Comparison of ENCODE assay signal across 11 mouse cellular contexts in the genomic region with DNA sequence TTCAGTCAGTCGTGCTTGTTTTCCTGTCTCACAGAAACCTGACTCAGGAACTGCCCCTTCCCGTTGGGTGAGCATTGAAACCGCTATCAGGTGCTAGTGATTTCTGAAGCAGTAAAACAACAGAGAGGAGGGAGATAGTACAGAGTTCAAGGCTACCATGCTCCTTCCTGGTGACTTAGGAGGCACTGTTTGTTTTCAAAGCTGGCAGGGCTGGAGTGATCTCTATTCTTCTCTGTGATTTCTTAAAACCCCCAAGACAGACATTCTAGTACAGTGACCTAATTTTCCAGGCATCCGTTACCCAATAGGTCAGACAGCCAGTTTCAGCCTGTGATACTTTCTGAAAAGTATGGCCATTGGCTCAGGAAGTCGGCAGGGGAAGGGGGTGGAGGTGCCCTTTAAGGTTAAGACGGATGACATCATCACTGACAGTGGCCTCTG. TPM values are rescaled to one million over a fixed set of nuclear protein-coding genes. Genes with fewer than 3 reads are reported as not detected.
A peak's percentile ranks its signal among the peaks of the same experiment; 100 is the strongest.
DNase-seq lines count a peak whose midpoint lies in the region; ATAC-seq and TF ChIP-seq lines count a peak whose summit lies in the region.
"Had no signal": no experiment of that assay in that cellular context is flagged by ENCODE, and none has a peak within 500 bp of the region (broad histone marks: within the 10 kb centered on the region; RNA-seq: fewer than 3 reads in every experiment).

No protein-coding gene starts in this region.

- peaks cover 13% of the 10 kb centered on the region for H3K4me1 ChIP-seq in heart, embryonic 13.5 days
- no peaks in the 10 kb centered on the region for H3K4me1 ChIP-seq in liver, postnatal 0 days (ENCODE audit: insufficient read depth)
- no peaks in the 10 kb centered on the region for H3K4me1 ChIP-seq in forebrain, embryonic 16.5 days (replicated peaks; ENCODE audit: control insufficient read depth, insufficient read depth, low read length)
- H3K4me1 ChIP-seq: forebrain, embryonic 15.5 days; midbrain, embryonic 13.5 days had no signal

- no peaks in the 10 kb centered on the region for H3K9me3 ChIP-seq in heart, embryonic 13.5 days
- no peaks in the 10 kb centered on the region for H3K9me3 ChIP-seq in liver, postnatal 0 days (ENCODE audit: low read length)
- no peaks in the 10 kb centered on the region for H3K9me3 ChIP-seq in forebrain, embryonic 16.5 days (ENCODE audit: control insufficient read depth, low read length)
- H3K9me3 ChIP-seq: forebrain, embryonic 15.5 days; midbrain, embryonic 13.5 days had no signal

- no peak overlapping the region for H3K9ac ChIP-seq in heart, embryonic 13.5 days
- H3K9ac ChIP-seq in liver, postnatal 0 days (replicated peaks), result no peak overlapping the region
- H3K9ac ChIP-seq in forebrain, embryonic 16.5 days (replicated peaks; ENCODE audit: low read depth, low read length), result no peak overlapping the region
- H3K9ac ChIP-seq: forebrain, embryonic 15.5 days; midbrain, embryonic 13.5 days had no signal

- 21% methylated on average over 6 of the region's 6 CpGs for WGBS in heart, embryonic 13.5 days
- 22% methylated on average over 6 of the region's 6 CpGs for WGBS in liver, postnatal 0 days (ENCODE audit: insufficient replicate concordance)
- 53% methylated on average over 6 of the region's 6 CpGs for WGBS in forebrain, embryonic 16.5 days

- no peak overlapping the region for H3K4me3 ChIP-seq in heart, embryonic 13.5 days
- H3K4me3 ChIP-seq in liver, postnatal 0 days (ENCODE audit: low read depth, low read length), result no peak overlapping the region
- H3K4me3 ChIP-seq in forebrain, embryonic 16.5 days (replicated peaks; ENCODE audit: low read length), result no peak overlapping the region
- H3K4me3 ChIP-seq: forebrain, embryonic 15.5 days; midbrain, embryonic 13.5 days had no signal

- H3K4me2 ChIP-seq in heart, embryonic 13.5 days, result peak overlapping the region; percentile 7; the same call in 1 of the 2 replicates
- no peak overlapping the region for H3K4me2 ChIP-seq in liver, postnatal 0 days (ENCODE audit: low read depth, low read length)
- H3K4me2 ChIP-seq in forebrain, embryonic 16.5 days (ENCODE audit: low read length), result no peak overlapping the region
- H3K4me2 ChIP-seq: forebrain, embryonic 15.5 days; midbrain, embryonic 13.5 days had no signal

- H3K27me3 ChIP-seq in heart, embryonic 13.5 days (replicated peaks), result no peaks in the 10 kb centered on the region
- H3K27me3 ChIP-seq in liver, postnatal 0 days (ENCODE audit: insufficient read depth, low read length), result no peaks in the 10 kb centered on the region
- no peaks in the 10 kb centered on the region for H3K27me3 ChIP-seq in forebrain, embryonic 16.5 days (replicated peaks; ENCODE audit: control insufficient read depth, insufficient read depth, low read length)
- H3K27me3 ChIP-seq: forebrain, embryonic 15.5 days; midbrain, embryonic 13.5 days had no signal

- TF ChIP-seq EP300 in liver, postnatal 0 days (IDR thresholded peaks at IDR 0.05; ENCODE audit: low read depth), result no peak

- peak; percentile 56 to 72 for DNase-seq in adrenal gland, adult (ENCODE audit: inconsistent age in 2 of 2, low spot score in 1 of 2)
- no peak for DNase-seq in adrenal gland, postnatal 4 days (ENCODE audit: low spot score in 2 of 2)
- peak; percentile 13 to 19 for DNase-seq in adrenal gland, adult 18-20 months (ENCODE audit: low spot score in 2 of 2)
- no peak for DNase-seq in liver, postnatal 0 days
- DNase-seq in cerebellum, postnatal 4 days (ENCODE audit: low spot score in 2 of 2), result no peak
- DNase-seq in left cerebral cortex, postnatal 4 days, result no peak

- no peak for TF ChIP-seq CTCF in liver, postnatal 0 days (IDR thresholded peaks at IDR 0.05; ENCODE audit: low read depth)

- no peaks in the 10 kb centered on the region for H3K36me3 ChIP-seq in heart, embryonic 13.5 days
- no peaks in the 10 kb centered on the region for H3K36me3 ChIP-seq in liver, postnatal 0 days (replicated peaks; ENCODE audit: insufficient read depth, low read length)
- H3K36me3 ChIP-seq in forebrain, embryonic 16.5 days (ENCODE audit: control insufficient read depth, insufficient read depth), result no peaks in the 10 kb centered on the region
- H3K36me3 ChIP-seq: forebrain, embryonic 15.5 days; midbrain, embryonic 13.5 days had no signal

- H3K27ac ChIP-seq in heart, embryonic 13.5 days (replicated peaks), result peak overlapping the region; percentile 77
- H3K27ac ChIP-seq in liver, postnatal 0 days (ENCODE audit: low read depth), result no peak overlapping the region
- no peak overlapping the region for H3K27ac ChIP-seq in forebrain, embryonic 16.5 days (ENCODE audit: low read length)
- H3K27ac ChIP-seq: forebrain, embryonic 15.5 days; midbrain, embryonic 13.5 days had no signal

- intact Hi-C loops in left cerebral cortex, postnatal 4 days (cut with DNase I), result no loop called here

- ATAC-seq in heart, embryonic 13.5 days (ENCODE audit: extremely low read depth, insufficient number of reproducible peaks, low FRiP score, low TSS enrichment), result no peak
- 0 out of 2 replicates have a peak, but pooled peaks have one; percentile 25 for ATAC-seq in liver, postnatal 0 days
- ATAC-seq in forebrain, embryonic 16.5 days, result no peak
- ATAC-seq: forebrain, embryonic 15.5 days; midbrain, embryonic 13.5 days had no signal

RNA-seq across cellular contexts. Expression of a gene that starts 25.1 kb away (rescaled TPM):
- 10 to 100 TPM in 1 of 2 experiments, under 1 TPM in 1; 0.68 to 15.5 TPM for total RNA-seq in adrenal gland, postnatal 4 days (2021)
- under 1 TPM in 1 of 2 experiments, not detected in 1; 0.43 TPM for total RNA-seq in adrenal gland, adult 18-20 months (2021)
- polyA plus RNA-seq in heart, embryonic 13.5 days (2015; fragmentation: Nextera tagmentation; extraction: Ambion mirVana), result not detected in 2 replicates
- polyA plus RNA-seq in liver, postnatal 0 days (2015; fragmentation: Nextera tagmentation; extraction: Ambion mirVana), result 0.18 and 0.52 TPM in 2 replicates
- polyA plus RNA-seq in forebrain, embryonic 16.5 days (2015; fragmentation: Nextera tagmentation; extraction: Ambion mirVana), result 0.11 and 0.61 TPM in 2 replicates
- 1 to 10 TPM; 4.7 to 7.1 TPM for total RNA-seq in left cerebral cortex, postnatal 4 days (2021)
- polyA plus RNA-seq: stomach, embryonic 14.5 days had no signal

Comparison
In these comparisons a context has a peak if more than half of its experiments do, and no peak if none do; other contexts are left out.
1. DNase-seq: peak in adrenal gland, adult (2 of 2) and adrenal gland, adult 18-20 months (2 of 2); none in adrenal gland, postnatal 4 days (0 of 2), liver, postnatal 0 days (single experiment), cerebellum, postnatal 4 days (0 of 2) and left cerebral cortex, postnatal 4 days (single experiment).